Mouse (Mus musculus): ENCODE results near the gene Gm42674.
A peak's percentile ranks its signal among the peaks of the same experiment; 100 is the strongest.

Gm42674 gene

DNA sequence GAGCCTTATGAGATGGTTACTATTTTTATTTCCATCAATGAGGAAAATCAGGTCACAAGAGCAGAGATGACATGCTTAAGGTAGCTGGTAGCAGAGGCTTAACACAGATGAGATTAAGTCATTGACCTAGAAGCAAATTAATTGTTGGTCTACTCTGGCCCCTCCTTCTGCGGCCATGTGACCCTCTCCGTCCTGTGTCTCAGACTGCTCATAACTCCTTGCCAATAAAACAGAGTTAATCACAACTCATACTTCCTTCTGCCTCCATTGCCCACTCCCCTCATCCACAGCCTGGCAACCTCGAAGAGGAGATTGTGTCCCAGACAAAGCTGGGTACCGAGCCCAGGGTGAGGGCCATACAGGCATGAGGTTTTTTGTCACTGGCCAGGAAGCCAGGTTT lies 3.5 kb upstream of the Gm42674 start:
- DNase-seq (ENCODE audit: low read depth, low spot score) = no peak

DNA sequence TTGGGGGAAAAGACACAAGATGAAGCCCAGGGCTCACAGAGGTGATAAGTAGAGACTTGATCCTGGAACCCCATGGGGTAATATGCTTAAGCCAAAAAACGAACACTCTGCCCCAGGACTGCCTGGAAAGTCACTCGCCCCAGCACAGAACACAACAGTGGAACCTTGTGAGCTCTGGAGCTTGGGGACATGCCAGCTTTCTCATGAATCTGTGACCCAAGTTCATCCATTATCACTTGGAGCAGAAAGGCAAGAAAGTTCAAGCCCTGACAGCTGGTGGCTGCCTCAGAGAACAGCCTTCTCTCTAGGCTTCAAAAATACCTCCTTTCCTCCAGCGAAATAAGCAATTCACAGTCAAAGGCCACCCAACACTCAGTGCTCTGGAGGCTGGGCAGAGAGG lies 2.3 kb upstream of the Gm42674 start:
- no peak for DNase-seq (ENCODE audit: low read depth, low spot score)

DNA sequence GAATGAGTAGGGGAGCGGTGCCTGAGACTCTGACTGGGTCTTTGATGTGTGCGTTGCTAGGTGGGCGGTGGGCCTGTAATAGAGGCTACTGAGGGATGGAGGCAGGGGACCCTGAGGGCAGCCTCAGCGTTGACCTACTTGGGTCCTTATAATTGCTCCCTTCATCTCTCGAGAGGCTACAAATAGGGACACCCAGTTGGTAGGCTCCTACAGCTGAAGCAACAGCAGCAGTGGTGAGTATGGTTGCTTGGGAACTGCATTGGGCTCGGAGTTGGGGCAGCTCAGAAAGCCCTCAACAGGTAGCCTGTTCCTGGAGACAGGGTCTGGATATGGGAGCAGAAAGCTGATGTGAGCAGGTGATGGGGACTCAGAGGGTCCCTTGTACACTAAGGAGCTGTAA lies 1.7 kb upstream of the Gm42674 start:
- no peak for DNase-seq (ENCODE audit: low read depth, low spot score)

DNA sequence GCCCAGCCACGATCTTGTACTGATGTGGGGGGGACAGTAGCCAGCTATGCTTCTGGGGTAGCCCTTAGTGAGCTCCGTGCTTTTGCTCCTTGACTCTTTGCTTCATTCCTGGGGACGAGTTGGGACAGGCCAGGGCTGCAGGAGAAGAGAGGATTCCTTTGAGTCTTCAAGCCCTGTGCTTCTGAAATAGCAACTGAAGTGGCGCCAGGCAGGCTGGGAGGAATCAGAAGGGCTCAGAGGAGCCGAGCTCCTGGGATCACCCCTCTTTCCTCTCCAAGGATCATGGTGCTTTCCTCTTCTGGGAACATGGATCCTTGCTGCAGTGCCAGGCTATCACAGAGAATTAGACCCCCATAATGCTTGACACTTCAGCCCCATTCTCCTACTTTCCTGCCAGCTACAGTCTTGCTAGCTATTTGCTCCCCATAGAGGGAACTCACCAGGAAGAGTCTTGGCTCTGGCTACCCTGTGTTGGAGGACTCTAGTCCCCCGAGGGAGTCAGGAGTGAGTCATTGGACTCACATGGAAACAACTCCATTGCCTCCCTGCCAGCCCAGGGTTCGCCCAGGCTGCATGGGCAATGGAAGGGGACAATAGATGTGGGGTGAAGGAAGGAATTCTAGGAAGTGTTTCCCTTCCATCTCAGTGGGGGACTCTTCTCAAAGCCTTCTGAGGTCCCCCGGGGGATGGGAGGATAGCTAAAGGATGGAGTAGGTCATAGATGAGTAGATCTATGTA lies 1.1 kb upstream of the Gm42674 start:
- DNase-seq (ENCODE audit: low read depth, low spot score) = no peak

DNA sequence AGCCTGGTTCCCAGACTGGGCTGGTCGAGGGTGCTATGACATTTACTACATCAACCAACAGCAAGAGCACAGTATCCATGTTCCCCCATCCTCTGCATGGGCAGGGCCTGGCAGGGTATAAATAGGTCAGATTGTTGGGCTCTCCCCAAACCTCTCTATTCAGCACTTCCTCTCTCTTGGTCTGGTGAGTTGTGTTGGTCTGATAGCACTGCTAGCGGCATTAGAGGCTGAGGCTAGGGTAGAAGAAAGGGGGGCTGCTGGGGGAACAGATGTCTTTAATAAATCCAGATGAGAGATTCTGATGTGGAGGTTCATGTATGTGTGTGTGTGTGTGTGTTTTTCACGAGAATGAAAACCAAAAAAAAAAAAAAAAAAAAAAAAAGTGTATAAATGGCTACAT lies 1.9 kb downstream of the Gm42674 start, which contains the start of gene S100a4:
Gene S100a4, plus strand, starts transcription at position 149 of the 400 bp plus-strand sequence.
- no peak for DNase-seq (ENCODE audit: low read depth, low spot score)

DNA sequence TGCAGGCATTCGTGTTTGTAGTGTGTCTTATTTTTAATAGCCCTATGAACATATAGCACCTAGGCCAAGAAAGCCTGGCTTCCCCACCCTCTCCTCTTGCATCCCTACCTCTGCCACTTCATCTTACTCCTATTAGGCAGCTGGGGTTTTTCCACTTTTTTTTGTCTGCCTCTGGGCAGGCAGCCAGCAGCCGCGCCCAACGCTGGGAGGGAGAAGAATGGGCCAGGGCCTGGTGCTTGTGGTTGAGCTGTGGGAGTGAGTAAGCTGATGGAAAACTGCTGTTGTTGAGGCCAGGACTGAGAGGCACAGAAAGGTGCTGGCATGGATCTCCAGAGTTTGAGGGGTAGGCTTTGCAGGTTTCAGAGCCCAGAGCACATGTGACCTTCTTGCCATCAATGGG lies 2.7 kb downstream of the Gm42674 start:
- DNase-seq (ENCODE audit: low read depth, low spot score) = no peak

DNA sequence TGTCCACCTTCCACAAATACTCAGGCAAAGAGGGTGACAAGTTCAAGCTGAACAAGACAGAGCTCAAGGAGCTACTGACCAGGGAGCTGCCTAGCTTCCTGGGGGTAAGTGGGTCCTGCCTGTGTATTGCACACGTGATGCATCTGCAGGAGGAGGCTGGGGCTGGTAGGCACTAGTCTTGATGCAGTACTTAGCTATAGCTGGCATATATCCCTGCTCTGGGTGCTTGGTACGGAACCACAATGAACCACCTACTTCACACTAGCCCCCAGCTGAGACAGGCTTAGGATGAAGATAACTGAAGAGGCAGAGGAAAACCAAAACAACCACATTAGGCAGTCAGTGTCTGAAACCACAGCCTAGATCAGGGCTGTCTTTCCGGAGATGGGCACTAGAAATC lies 3.3 kb downstream of the Gm42674 start:
- no peak for DNase-seq (ENCODE audit: low read depth, low spot score)

DNA sequence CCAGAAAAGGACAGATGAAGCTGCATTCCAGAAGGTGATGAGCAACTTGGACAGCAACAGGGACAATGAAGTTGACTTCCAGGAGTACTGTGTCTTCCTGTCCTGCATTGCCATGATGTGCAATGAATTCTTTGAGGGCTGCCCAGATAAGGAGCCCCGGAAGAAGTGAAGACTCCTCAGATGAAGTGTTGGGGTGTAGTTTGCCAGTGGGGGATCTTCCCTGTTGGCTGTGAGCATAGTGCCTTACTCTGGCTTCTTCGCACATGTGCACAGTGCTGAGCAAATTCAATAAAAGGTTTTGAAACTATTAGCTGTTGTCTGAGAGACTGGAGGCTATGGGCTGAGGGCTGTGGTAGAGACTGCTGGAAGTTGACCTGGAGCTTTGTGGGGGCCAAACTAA lies 4.0 kb downstream of the Gm42674 start:
- DNase-seq (ENCODE audit: low read depth, low spot score) = no peak

DNA sequence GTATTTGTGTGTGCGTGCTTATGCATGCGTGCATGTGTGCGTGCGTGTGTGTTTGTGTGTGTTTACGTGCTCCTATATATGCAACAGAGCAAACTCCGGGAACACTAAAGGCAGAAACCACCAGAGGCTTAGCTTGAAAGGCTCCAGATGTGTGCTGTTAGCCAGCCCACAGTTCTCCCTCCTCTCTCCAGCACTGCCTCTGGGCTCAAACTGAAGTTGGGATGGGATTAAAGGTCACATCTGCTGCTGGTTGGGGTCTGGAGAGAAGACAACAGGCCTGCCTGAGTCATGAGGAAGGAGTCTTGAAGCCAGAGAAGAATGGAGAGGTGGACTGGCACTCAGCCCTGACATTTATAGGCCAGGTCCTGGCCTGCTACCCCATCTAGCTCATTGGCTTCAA lies 4.5 kb downstream of the Gm42674 start:
- DNase-seq (ENCODE audit: low read depth, low spot score) = peak; percentile 35

DNA sequence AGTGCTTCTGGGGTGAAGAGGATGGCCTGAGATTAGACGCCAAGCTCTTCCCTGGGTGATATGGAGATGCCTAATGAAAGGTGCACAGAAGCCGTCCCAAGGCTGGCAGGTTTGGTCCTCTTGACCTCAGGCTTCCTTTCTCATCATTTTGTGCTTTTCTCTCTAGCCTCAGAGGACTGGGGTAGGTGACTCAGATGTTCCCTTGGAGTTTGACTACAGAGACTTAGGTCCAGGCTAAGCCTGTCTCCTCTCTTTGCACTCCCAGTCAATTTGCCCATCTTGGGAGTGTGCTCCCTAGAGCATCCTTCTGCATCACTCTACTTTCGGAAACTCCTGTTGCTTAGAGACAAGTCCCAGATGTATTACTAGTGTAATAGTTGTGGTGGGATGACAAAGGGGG lies 5.7 kb downstream of the Gm42674 start:
- no peak for DNase-seq (ENCODE audit: low read depth, low spot score)

DNA sequence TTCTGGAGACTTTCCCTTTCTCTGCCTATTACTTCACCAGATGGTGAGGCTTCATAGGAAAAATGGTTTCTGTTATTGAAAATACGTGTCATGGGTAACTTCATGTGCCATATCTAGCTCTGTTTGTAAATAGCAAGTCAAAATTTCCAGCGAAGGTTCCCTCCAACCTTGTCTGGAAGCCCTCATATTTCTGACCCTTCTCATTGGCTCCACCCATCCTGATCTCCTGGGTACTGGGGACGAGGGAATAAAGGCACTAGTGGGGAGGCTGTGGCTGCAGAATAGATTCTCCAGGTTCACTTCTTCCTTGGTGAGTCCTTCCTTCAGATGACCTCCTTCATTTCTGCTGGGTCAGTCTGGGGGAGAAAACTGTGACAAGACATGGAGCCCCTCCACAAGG lies 6.5 kb downstream of the Gm42674 start, which contains the start of gene S100a5:
Gene S100a5, plus strand, starts transcription at position 301 of the 400 bp plus-strand sequence.
- DNase-seq (ENCODE audit: low read depth, low spot score) = no peak

DNA sequence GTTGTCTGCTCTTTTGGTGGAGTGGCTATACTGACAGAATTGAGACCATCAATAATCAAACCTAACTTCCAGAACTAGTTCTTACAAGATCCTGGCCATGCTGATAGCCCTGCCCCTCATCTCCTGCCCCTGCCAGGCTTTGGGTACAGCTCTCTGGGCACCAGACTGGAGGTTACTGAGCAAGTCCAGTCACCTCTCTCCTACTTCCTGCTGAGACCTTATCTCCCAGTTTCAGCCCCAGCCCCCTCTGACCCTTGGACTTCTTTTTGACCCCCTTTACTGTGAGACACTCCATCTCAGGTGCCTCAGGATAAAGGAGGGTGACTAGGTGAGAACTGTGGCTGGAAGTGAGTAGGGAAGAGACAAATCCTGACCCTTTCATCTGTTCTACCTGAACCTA lies 7.4 kb downstream of the Gm42674 start:
- no peak for DNase-seq (ENCODE audit: low read depth, low spot score)

DNA sequence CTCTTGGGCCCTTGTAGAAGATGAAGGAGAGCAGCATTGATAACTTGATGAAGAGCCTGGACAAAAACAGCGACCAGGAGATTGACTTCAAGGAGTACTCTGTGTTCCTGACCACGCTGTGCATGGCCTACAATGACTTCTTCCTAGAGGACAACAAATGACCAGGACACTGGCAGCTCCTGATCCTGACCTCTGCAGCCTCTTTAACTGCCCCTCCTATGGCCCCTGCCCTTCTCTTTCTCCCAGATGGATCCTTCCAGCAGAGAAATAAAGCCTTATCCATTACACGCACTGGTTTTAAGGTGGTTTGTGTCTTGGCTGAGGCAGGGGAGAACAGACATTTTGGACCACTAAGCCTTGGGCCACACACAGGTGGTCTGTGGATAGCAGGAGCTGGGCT lies 9.8 kb downstream of the Gm42674 start:
- DNase-seq (ENCODE audit: low read depth, low spot score) = no peak

DNA sequence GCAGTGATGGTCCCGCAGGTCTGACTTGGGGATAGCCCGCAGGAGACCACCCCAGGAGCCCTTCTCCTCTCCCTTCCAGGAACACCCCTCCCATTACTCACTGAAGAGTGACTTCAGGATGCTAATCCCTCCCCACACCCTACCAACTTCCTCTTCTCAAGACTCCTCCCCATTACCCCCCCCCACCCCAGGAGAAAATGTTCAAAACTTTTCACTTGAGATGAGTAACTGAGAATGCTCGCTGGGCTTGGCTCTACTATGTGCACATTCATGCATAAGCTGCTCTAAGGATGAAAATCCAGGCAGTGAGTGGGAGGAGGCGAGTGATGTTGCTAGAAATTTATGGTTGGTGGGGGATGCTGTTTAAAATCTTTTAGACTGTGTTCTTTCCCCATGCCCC lies 10.4 kb downstream of the Gm42674 start:
- DNase-seq (ENCODE audit: low read depth, low spot score) = no peak

DNA sequence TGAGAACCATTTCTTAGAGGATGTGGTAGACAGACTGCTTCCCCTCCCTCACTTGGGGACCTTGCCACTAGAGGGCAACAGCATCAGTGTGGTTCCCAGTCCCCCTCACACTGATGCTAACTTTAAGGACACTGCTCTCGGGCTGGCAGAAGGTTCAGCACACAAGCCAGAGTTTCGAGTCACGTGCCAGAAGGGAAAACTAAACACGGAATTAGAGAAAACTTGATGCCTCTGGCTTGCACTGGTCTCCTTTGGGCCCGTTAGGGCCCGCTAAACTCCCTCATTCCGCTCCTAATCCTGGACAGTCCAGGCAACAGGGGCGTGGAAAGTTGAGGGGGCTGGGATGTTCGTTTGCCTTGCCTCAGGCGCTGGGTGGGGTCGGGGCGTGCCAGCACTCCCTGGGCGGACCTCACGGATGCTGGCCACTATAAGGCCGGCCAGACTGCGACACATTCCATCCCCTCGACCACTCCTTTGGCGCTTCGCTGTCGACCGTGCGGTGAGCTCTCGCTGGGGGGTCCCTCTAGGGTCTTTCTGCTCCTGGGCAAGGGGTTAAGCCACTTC lies 11.1 kb downstream of the Gm42674 start, which contains the start of gene S100a6:
Gene S100a6, plus strand, starts transcription at position 155 of the 564 bp plus-strand sequence.
- DNase-seq (ENCODE audit: low read depth, low spot score) = peak; percentile 75

DNA sequence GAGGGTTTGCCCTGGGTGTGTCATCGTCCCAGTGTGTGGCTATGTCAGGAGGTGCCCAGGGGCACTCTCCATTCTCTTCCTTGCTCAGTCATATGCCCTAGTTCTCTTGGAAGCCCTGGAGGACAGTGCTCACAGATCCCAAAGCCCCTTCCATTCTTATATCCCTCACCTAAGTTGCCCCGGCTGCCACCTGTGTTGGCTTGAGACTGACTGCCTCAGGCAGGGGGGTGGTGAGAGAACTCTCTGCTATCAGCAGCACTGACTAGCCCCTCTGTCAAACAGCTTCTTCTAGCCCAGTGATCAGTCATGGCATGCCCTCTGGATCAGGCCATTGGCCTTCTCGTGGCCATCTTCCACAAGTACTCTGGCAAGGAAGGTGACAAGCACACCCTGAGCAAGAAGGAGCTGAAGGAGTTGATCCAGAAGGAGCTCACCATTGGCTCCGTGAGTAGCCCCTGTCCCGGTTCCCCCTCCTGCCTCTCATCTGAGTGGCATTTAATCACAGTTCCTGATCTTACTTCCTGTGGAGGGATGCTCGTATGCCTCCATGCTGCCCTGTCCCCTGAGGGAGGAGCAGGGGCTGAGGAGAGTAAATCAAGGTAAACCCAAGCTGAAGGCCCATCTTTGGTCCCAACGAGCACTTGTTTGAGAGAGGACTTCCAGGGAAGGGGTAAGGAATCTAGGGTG lies 11.9 kb downstream of the Gm42674 start:
- no peak for DNase-seq (ENCODE audit: low read depth, low spot score)

DNA sequence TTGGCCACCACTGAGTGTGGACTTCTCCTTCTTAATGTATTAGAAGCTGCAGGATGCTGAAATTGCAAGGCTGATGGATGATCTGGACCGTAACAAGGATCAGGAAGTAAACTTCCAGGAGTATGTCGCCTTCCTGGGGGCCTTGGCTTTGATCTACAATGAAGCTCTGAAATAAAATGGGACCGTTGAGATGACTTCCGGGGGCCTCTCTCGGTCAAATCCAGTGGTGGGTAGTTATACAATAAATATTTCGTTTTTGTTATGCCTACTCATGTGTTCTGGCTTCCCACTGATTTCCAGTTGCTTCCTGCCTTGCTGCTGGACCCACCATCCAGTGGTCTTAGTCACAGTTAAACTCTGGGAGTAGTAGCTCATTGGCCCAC lies 12.4 kb downstream of the Gm42674 start:
- DNase-seq (ENCODE audit: low read depth, low spot score) = no peak

DNA sequence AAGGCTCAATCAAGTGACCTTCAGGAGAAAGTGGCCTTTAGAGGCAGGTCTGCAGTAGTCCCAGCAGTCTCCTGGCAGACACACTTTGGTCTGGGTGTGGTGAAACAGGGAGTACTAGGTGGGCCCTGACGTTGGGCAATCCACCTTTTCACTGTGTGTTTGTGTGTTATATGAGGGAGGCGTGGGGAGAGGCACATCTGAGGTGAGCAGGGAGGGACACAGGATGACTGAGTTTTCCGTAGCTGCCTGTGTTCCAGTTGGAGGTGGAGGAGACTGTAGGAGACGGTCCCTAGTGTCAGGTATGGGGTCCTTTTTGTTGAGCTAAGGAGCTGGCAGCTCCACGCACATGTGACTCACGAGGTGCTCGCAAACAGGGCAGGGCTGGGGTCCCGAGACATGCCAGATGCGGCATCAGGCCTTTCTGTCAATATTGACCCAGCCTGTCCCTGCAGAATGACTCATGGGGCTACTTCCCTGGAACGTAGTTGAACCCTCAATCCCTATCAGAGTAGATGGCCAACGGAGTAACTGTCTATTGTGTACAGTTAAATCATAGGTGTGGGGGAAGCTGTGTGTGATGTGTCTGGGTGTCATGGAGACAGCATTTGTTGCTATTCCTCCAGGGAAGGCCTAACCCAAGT lies 13.0 kb downstream of the Gm42674 start:
- no peak for DNase-seq (ENCODE audit: low read depth, low spot score)

DNA sequence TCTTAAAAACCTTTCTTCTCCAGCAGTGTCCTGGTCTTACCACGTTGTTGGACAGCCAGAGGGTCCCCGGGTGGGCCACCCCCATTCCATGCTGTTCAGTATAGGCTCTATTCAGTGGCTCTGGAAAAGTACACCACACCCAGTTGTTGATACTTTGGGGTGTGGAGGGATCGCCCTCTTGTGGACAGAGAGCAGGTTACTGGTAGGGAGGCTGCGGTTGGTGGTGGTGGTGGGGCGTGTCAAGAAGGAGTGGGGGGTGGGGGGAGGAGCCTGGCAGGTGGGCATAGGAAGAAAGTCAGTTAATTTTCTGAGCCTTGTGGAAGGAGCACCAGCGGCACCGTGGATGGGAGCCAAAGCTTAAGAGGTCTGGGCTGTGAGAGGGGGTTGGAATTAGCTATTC lies 13.7 kb downstream of the Gm42674 start:
- peak; percentile 68 for DNase-seq (ENCODE audit: low read depth, low spot score)

DNA sequence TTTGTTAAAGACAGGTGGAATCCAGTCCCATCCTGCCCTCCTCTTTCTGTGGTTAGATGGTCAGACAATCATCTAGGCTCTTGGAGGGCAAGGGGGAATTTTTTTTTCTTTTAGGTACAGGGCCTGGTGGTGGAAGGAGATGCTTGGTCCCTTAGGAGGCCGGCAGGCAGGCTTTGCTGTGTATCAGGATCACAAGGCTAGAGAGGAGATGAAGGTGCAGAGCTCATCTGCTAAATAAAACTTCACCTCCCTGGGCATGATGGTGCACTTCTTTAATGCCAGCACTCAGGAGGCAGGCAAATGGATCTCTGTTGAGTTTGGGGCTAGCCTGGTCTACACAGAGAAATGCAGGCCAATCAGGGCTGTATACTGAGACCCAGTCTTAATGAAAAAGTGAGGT lies 14.2 kb downstream of the Gm42674 start:
- no peak for DNase-seq (ENCODE audit: low read depth, low spot score)

DNA sequence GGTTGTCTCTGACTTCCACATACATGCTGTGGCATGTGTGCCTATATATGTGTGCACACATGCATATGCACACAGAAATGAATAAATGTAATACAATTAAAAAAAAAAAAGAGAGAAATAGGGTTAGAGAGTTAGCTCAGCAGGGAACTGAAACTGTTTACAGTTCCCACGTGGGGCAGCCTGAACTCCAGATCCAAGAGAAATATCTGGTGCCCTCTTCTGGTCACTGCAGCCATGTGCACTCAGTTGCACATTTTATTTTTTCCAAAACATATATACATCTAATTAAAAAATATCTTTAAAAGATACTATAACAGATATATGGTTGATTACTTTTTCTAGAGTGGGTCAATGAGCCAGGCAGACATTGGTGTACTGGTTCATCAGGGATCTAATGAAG lies 15.9 kb downstream of the Gm42674 start:
- no peak for DNase-seq (ENCODE audit: low read depth, low spot score)

DNA sequence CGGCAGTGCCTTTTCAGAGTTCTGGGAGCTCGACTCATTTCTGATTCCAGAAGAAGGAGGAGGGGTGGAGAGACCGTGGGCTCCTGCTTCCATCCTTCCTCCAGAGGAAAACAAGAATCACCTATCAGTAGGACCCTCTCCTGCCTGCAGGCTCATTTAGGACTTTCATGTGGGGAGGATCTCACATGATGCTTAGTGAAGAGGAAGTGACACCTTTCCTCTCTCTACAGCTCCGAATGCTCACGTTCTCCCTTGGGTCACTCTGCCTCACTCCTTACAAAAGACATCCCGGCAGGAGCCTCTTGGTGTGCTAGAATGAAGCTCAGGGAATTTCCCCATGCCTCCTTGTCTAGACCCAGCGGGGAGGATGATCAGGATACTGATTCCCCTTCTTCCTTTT lies 19.8 kb downstream of the Gm42674 start:
- DNase-seq (ENCODE audit: low read depth, low spot score) = no peak
